Mouse (Mus musculus): Measurements from ENCODE around the gene Armc2. TPM values are rescaled to one million over a fixed set of nuclear protein-coding genes. Genes with fewer than 3 reads are reported as not detected.

The Armc2 gene
- polyA plus RNA-seq, 1 experiment from 2014 or later, result 2.0 TPM

GRCm38 (mm10) chr10:41888365-41888941, 129.8 kb downstream of the Armc2 start:
- peak overlapping the region; percentile 77; the same call in 1 of the 2 replicates for H3K4me3 ChIP-seq
- H3K27ac ChIP-seq (replicated peaks), result no peak overlapping the region
- H3K9me3 ChIP-seq, result no peaks in the 10 kb centered on the region
- DNase-seq (ENCODE audit: low spot score), result no peak
- peaks cover 14% of the 10 kb centered on the region for H3K4me1 ChIP-seq
- H3K27me3 ChIP-seq (replicated peaks; ENCODE audit: low read depth, poor library complexity, severe bottlenecking), result no peaks in the 10 kb centered on the region
- no peaks in the 10 kb centered on the region for H3K36me3 ChIP-seq (replicated peaks)
- WGBS, result 62% methylated on average over 4 of the region's 4 CpGs

GRCm38 (mm10) chr10:41887080-41887821, 131.0 kb downstream of the Armc2 start:
- under 1% methylated on average over 65 of the region's 65 CpGs for WGBS
- peak overlapping the region; percentile 91 for H3K27ac ChIP-seq (replicated peaks)
- H3K4me3 ChIP-seq, result peak overlapping the region; percentile 77
- no peaks in the 10 kb centered on the region for H3K36me3 ChIP-seq (replicated peaks)
- peaks cover 12% of the 10 kb centered on the region for H3K4me1 ChIP-seq
- H3K9me3 ChIP-seq, result no peaks in the 10 kb centered on the region
- DNase-seq (ENCODE audit: low spot score), result peak; percentile 98
- no peaks in the 10 kb centered on the region for H3K27me3 ChIP-seq (replicated peaks; ENCODE audit: low read depth, poor library complexity, severe bottlenecking)

- 50% methylated on average over 8 of the region's 8 CpGs for whole genome bisulfite sequencing
- H3K9me3 ChIP-seq, result no peaks in the 10 kb centered on the region
- no peak overlapping the region for H3K4me3 ChIP-seq
- H3K27me3 ChIP-seq (replicated peaks; ENCODE audit: low read depth, poor library complexity, severe bottlenecking), result no peaks in the 10 kb centered on the region
- no peak for DNase-seq (ENCODE audit: low spot score)
- H3K27ac ChIP-seq (replicated peaks), result no peak overlapping the region
- peaks cover 32% of the 10 kb centered on the region for H3K4me1 ChIP-seq
- H3K36me3 ChIP-seq (replicated peaks), result no peaks in the 10 kb centered on the region
Measured at GRCm38 (mm10) chr10:41883741-41884575, 134.3 kb downstream of the Armc2 start.

GRCm38 (mm10) chr10:41881438-41881837, 136.8 kb downstream of the Armc2 start:
- no peak overlapping the region; the same call in 1 of the 2 replicates for H3K27ac ChIP-seq (replicated peaks)
- DNase-seq (ENCODE audit: low spot score), result no peak
- WGBS, result 25% methylated on average over 4 of the region's 4 CpGs
- peaks cover 20% of the 10 kb centered on the region for H3K4me1 ChIP-seq
- H3K9me3 ChIP-seq, result no peaks in the 10 kb centered on the region
- no peaks in the 10 kb centered on the region for H3K27me3 ChIP-seq (replicated peaks; ENCODE audit: low read depth, poor library complexity, severe bottlenecking)
- no peak overlapping the region for H3K4me3 ChIP-seq
- no peaks in the 10 kb centered on the region for H3K36me3 ChIP-seq (replicated peaks)

GRCm38 (mm10) chr10:41880777-41881176, 137.5 kb downstream of the Armc2 start:
- Histone ChIP-seq H3K27me3 (replicated peaks; ENCODE audit: low read depth, poor library complexity, severe bottlenecking) (no peaks in the 10 kb centered on the region), H3K36me3 (replicated peaks) (no peaks in the 10 kb centered on the region), H3K4me3 (no peak overlapping the region), H3K9me3 (no peaks in the 10 kb centered on the region), H3K4me1 (peaks cover 20% of the 10 kb centered on the region), H3K27ac (replicated peaks) (no peak overlapping the region)
- WGBS, result 20% methylated on average over 1 of the region's 1 CpGs
- no peak for DNase-seq (ENCODE audit: low spot score)

GRCm38 (mm10) chr10:41880206-41880605, 138.0 kb downstream of the Armc2 start:
- WGBS, result 51% methylated on average over 4 of the region's 4 CpGs
- no peak overlapping the region for H3K4me3 ChIP-seq
- H3K36me3 ChIP-seq (replicated peaks), result no peaks in the 10 kb centered on the region
- no peak overlapping the region for H3K27ac ChIP-seq (replicated peaks)
- H3K4me1 ChIP-seq, result peaks cover 20% of the 10 kb centered on the region
- no peaks in the 10 kb centered on the region for H3K27me3 ChIP-seq (replicated peaks; ENCODE audit: low read depth, poor library complexity, severe bottlenecking)
- DNase-seq (ENCODE audit: low spot score), result no peak
- H3K9me3 ChIP-seq, result no peaks in the 10 kb centered on the region

- no peak overlapping the region for H3K27ac ChIP-seq (replicated peaks)
- H3K9me3 ChIP-seq, result no peaks in the 10 kb centered on the region
- no peak overlapping the region for H3K4me3 ChIP-seq
- H3K36me3 ChIP-seq (replicated peaks), result no peaks in the 10 kb centered on the region
- no peaks in the 10 kb centered on the region for H3K27me3 ChIP-seq (replicated peaks; ENCODE audit: low read depth, poor library complexity, severe bottlenecking)
- H3K4me1 ChIP-seq, result peaks cover 20% of the 10 kb centered on the region
- 87% methylated on average over 1 of the region's 1 CpGs for WGBS
- no peak for DNase-seq (ENCODE audit: low spot score)
Measured at GRCm38 (mm10) chr10:41879675-41880074, 138.6 kb downstream of the Armc2 start.

- H3K27me3 ChIP-seq (replicated peaks; ENCODE audit: low read depth, poor library complexity, severe bottlenecking), result no peaks in the 10 kb centered on the region
- H3K36me3 ChIP-seq (replicated peaks), result no peaks in the 10 kb centered on the region
- DNase-seq (ENCODE audit: low spot score), result no peak
- peaks cover 20% of the 10 kb centered on the region for H3K4me1 ChIP-seq
- H3K9me3 ChIP-seq, result no peaks in the 10 kb centered on the region
- no peak overlapping the region for H3K27ac ChIP-seq (replicated peaks)
- no peak overlapping the region for H3K4me3 ChIP-seq
- 90% methylated on average over 11 of the region's 11 CpGs for WGBS
Measured at GRCm38 (mm10) chr10:41878344-41878743, 139.9 kb downstream of the Armc2 start.

- Histone ChIP-seq H3K27ac (replicated peaks) (no peak overlapping the region), H3K27me3 (replicated peaks; ENCODE audit: low read depth, poor library complexity, severe bottlenecking) (no peaks in the 10 kb centered on the region), H3K4me1 (peaks cover 9% of the 10 kb centered on the region), H3K36me3 (replicated peaks) (no peaks in the 10 kb centered on the region), H3K9me3 (no peaks in the 10 kb centered on the region), H3K4me3 (no peak overlapping the region)
- DNase-seq (ENCODE audit: low spot score), result no peak
Measured at GRCm38 (mm10) chr10:41875624-41876023, 142.6 kb downstream of the Armc2 start.

GRCm38 (mm10) chr10:41871564-41871963, 146.7 kb downstream of the Armc2 start:
- Histone ChIP-seq H3K27me3 (replicated peaks; ENCODE audit: low read depth, poor library complexity, severe bottlenecking) (no peaks in the 10 kb centered on the region), H3K36me3 (replicated peaks) (no peaks in the 10 kb centered on the region), H3K4me3 (no peak overlapping the region), H3K9me3 (no peaks in the 10 kb centered on the region), H3K27ac (replicated peaks) (no peak overlapping the region), H3K4me1 (peaks cover 19% of the 10 kb centered on the region)
- 73% methylated on average over 2 of the region's 2 CpGs for WGBS
- no peak for DNase-seq (ENCODE audit: low spot score)

GRCm38 (mm10) chr10:41870101-41870500, 148.1 kb downstream of the Armc2 start:
- Histone ChIP-seq H3K4me3 (no peak overlapping the region), H3K4me1 (peaks cover 27% of the 10 kb centered on the region), H3K27ac (replicated peaks) (no peak overlapping the region), H3K36me3 (replicated peaks) (no peaks in the 10 kb centered on the region), H3K9me3 (no peaks in the 10 kb centered on the region), H3K27me3 (replicated peaks; ENCODE audit: low read depth, poor library complexity, severe bottlenecking) (no peaks in the 10 kb centered on the region)
- 74% methylated on average over 2 of the region's 2 CpGs for WGBS
- no peak for DNase-seq (ENCODE audit: low spot score)

GRCm38 (mm10) chr10:41867956-41868355, 150.3 kb downstream of the Armc2 start:
- H3K4me1 ChIP-seq, result peaks cover 27% of the 10 kb centered on the region
- no peak overlapping the region for H3K4me3 ChIP-seq
- H3K27me3 ChIP-seq (replicated peaks; ENCODE audit: low read depth, poor library complexity, severe bottlenecking), result no peaks in the 10 kb centered on the region
- DNase-seq (ENCODE audit: low spot score), result no peak
- WGBS, result 80% methylated on average over 5 of the region's 5 CpGs
- H3K9me3 ChIP-seq, result no peaks in the 10 kb centered on the region
- H3K27ac ChIP-seq (replicated peaks), result 0 out of 2 replicates have a peak overlapping the region, but pooled peaks have one; percentile 44
- no peaks in the 10 kb centered on the region for H3K36me3 ChIP-seq (replicated peaks)

All from embryonic facial prominence, embryonic 10.5 days (tissue).